Mouse (Mus musculus) thymus, adult 2 months (tissue): ENCODE results near the gene Fam19a1.

Experiments used
- CTCF ChIP-seq: fragments of 200-500 bp; IDR thresholded peaks from 2 replicates; pipeline ENCODE4 v1.5.1; 2012; ENCODE audit warnings: mild to moderate bottlenecking, control low read depth, low read length, moderate library complexity, borderline replicate concordance; ENCODE audit not compliant: control insufficient read depth, poor library complexity, insufficient read depth; ENCODE audit errors: extremely low read depth
- POLR2A ChIP-seq: fragments of 200-500 bp; IDR thresholded peaks from 2 replicates; pipeline ENCODE4 v1.6.1; 2012; ENCODE audit warnings: mild to moderate bottlenecking, low read length, control low read depth, moderate library complexity; ENCODE audit not compliant: control insufficient read depth, poor library complexity, insufficient read depth; ENCODE audit errors: extremely low read depth

DNA sequence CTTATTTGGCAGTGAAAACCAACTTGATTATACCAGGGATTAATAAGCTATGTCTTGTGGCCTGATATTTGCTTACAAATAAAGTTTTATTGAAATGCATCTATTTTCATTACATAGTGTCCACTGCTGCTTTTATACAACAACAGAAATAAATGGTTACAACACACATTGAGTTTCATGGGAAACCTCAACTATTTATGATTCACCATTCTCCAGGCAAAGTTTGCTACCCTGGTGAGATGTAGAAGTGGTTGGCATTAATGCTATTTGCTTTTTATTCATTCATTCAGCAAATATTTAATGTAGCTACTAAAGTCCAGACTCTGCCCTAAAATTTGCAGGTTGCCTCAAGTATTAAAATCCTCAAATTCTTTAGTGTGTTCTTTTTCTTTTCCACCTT lies 54.1 kb downstream of the Fam19a1 start:
- TF ChIP-seq CTCF (no peak), POLR2A (no peak)
